Mouse (Mus musculus) testis, adult 2 months (tissue): ENCODE measurements around the gene Lrrc75a. TPM values are rescaled to one million over a fixed set of nuclear protein-coding genes. Genes with fewer than 3 reads are reported as not detected.

ENCODE experiments used
- H3K27ac ChIP-seq: fragments of 200-500 bp; 2 replicates; pipeline ENCODE4 v1.5.1; 2012; ENCODE audit warnings: low read depth, low read length; ENCODE audit not compliant: control insufficient read depth, insufficient read depth
- H3K27me3 ChIP-seq: fragments of 200-500 bp; 2 replicates; pipeline ENCODE4 v1.6.1; 2012; ENCODE audit warnings: mild to moderate bottlenecking, low read length, moderate library complexity; ENCODE audit not compliant: control insufficient read depth, insufficient read depth
- H3K36me3 ChIP-seq: fragments of 200-500 bp; 2 replicates; pipeline ENCODE4 v1.6.1; 2012; ENCODE audit warnings: mild to moderate bottlenecking, low read length; ENCODE audit not compliant: control insufficient read depth, insufficient read depth
- H3K4me1 ChIP-seq: fragments of 200-500 bp; 2 replicates; pipeline ENCODE4 v1.6.1; 2012; ENCODE audit warnings: low read length; ENCODE audit not compliant: control insufficient read depth, insufficient read depth
- H3K4me3 ChIP-seq: fragments of 200-500 bp; 2 replicates; pipeline ENCODE4 v1.5.1; 2012; ENCODE audit warnings: low read depth, mild to moderate bottlenecking, low read length, moderate library complexity, mixed read lengths; ENCODE audit not compliant: control insufficient read depth
- CTCF ChIP-seq: fragments of 200-500 bp; IDR thresholded peaks from 2 replicates; pipeline ENCODE4 v1.5.1; 2012; ENCODE audit warnings: low read depth, mild to moderate bottlenecking, inconsistent platforms, low read length, moderate library complexity; ENCODE audit not compliant: control insufficient read depth, insufficient read depth, insufficient replicate concordance
- POLR2A ChIP-seq: fragments of 200-500 bp; IDR thresholded peaks from 2 replicates; pipeline ENCODE4 v1.6.1; 2012; ENCODE audit warnings: low read depth, mild to moderate bottlenecking, inconsistent platforms, low read length, moderate library complexity; ENCODE audit not compliant: control insufficient read depth
- polyA plus RNA-seq: library from polyadenylated mRNA; depleted of rRNA; stranded (reverse); fragments of >200 nt; gene quantifications from 2 replicates; pipeline ENCODE4 v1.2.3, GENCODE M21; 2012

The Lrrc75a gene
- polyA plus RNA-seq, 1 experiment: 8.0 TPM

- H3K4me1 ChIP-seq: peaks cover 5% of the 10 kb centered on the region
Observed at GRCm38 (mm10) chr11:62613657-62614365, 34.5 kb downstream of the Lrrc75a start.

DNA sequence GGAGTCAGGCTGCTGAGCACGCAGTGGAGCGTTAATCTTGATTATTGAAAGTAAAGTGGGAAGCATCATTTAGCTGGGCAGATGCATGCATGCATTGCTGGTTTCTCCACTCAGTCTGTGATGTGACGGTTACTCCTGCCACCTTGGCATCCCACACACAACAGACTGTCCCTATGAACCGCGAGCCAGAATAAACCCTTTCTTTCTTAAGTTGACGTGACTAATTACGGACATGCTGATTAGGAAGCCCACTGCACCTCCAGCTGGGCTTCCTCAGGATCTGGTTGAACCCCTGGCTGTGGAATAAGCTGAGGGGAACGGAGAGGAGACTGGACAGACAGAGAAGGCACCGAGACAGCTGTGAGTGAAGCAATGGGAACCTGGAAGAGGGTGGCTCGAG, 35.7 kb downstream of the Lrrc75a start:
- H3K36me3 ChIP-seq: no peaks in the 10 kb centered on the region
- no peak overlapping the region for H3K4me3 ChIP-seq
- no peaks in the 10 kb centered on the region for H3K27me3 ChIP-seq
- H3K4me1 ChIP-seq: peaks cover 5% of the 10 kb centered on the region
- no peak overlapping the region for H3K27ac ChIP-seq
- no peak for TF ChIP-seq POLR2A
- no peak for TF ChIP-seq CTCF

More at GRCm38 (mm10) chr11:62613657-62614365, 34.5 kb downstream of the Lrrc75a start:
- Histone ChIP-seq H3K4me3 (peak overlapping the region; percentile 41), H3K36me3 (no peaks in the 10 kb centered on the region), H3K27me3 (no peaks in the 10 kb centered on the region), H3K27ac (peak overlapping the region; percentile 50; the same call in 1 of the 2 replicates)
- TF ChIP-seq CTCF: peak; percentile 99
- peak; percentile 32; the same call in 1 of the 2 replicates for TF ChIP-seq POLR2A

GRCm38 (mm10) chr11:62610304-62610703, 38.0 kb downstream of the Lrrc75a start:
- no peak for TF ChIP-seq POLR2A
- TF ChIP-seq CTCF: no peak
- Histone ChIP-seq H3K4me3 (no peak overlapping the region), H3K36me3 (no peaks in the 10 kb centered on the region; the same call in 1 of the 2 replicates), H3K4me1 (peaks cover 5% of the 10 kb centered on the region), H3K27me3 (no peaks in the 10 kb centered on the region), H3K27ac (no peak overlapping the region)

- Histone ChIP-seq H3K27ac (no peak overlapping the region), H3K4me3 (peak overlapping the region; percentile 33), H3K27me3 (no peaks in the 10 kb centered on the region), H3K4me1 (peaks cover 3% of the 10 kb centered on the region), H3K36me3 (peaks cover 4% of the 10 kb centered on the region)
- TF ChIP-seq POLR2A: no peak
- TF ChIP-seq CTCF: no peak
Observed at GRCm38 (mm10) chr11:62608826-62609675, 39.3 kb downstream of the Lrrc75a start.

- Histone ChIP-seq H3K4me1 (peaks cover 2% of the 10 kb centered on the region; the same call in 1 of the 2 replicates), H3K36me3 (peaks cover 4% of the 10 kb centered on the region), H3K4me3 (peak overlapping the region; percentile 64), H3K27ac (0 out of 2 replicates have a peak overlapping the region, but pooled peaks have one; percentile 3), H3K27me3 (no peaks in the 10 kb centered on the region)
- no peak for TF ChIP-seq CTCF
Observed at GRCm38 (mm10) chr11:62607952-62608201, 40.4 kb downstream of the Lrrc75a start.

- peak overlapping the region; percentile 64 for H3K4me3 ChIP-seq
- no peaks in the 10 kb centered on the region for H3K27me3 ChIP-seq
- TF ChIP-seq CTCF (no peak), POLR2A (peak; percentile 51; the same call in 1 of the 2 replicates)
- H3K4me1 ChIP-seq: peaks cover 2% of the 10 kb centered on the region; the same call in 1 of the 2 replicates
- H3K27ac ChIP-seq: peak overlapping the region; percentile 47
- peaks cover 4% of the 10 kb centered on the region for H3K36me3 ChIP-seq
Observed at GRCm38 (mm10) chr11:62607170-62607951, 41.0 kb downstream of the Lrrc75a start.
